Mouse (Mus musculus): ENCODE data around the gene Nmrk2.

The Nmrk2 gene

GRCm38 (mm10) chr10:81216810-81217209 is 15.0 kb upstream of the Nmrk2 start:
- no peak for DNase-seq (ENCODE audit: low spot score in 2 of 2)

GRCm38 (mm10) chr10:81216260-81216659 is 14.4 kb upstream of the Nmrk2 start:
- no peak for DNase-seq (ENCODE audit: low spot score in 2 of 2)

GRCm38 (mm10) chr10:81210154-81210553 is 8.3 kb upstream of the Nmrk2 start:
- no peak for DNase-seq (ENCODE audit: low spot score in 2 of 2)

GRCm38 (mm10) chr10:81204137-81204536 is 2.3 kb upstream of the Nmrk2 start:
- DNase-seq (ENCODE audit: low spot score in 2 of 2): no peak

GRCm38 (mm10) chr10:81202978-81203720 is 1.3 kb upstream of the Nmrk2 start:
- DNase-seq (ENCODE audit: low spot score in 2 of 2): no peak

DNA sequence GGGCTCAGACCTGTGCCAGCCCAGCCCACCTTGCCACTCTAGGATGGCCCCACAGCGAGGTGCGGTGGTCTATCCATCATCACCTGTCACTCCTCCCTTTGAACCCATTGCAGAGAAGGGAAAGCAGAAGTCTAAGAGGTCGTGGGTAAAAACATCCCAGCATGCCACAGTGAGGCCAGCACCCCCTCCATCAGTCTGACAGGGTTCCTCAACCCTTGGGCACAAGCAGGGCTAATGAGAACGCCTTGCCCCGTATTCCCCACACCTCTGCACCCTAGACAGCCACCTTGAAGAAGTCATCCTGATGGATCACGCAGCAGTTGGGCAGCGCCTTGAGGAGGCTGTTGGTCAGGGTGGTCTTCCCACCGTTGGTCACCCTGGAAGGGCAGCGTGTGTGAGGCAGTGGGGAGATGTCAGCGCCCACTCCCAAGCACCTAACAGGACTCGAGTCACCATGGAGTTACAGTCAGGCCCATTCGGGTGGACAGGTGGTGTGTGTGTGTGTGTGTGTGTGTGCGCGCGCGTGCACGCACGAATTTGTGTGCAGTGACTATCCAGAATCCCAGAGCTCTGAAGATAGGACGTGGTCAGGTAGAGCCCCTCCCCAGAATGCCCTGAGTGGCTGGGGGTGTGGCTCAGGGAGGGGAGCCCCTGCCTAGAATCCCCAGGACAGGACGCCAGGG is 1.1 kb downstream of the Nmrk2 start:
- no peak for DNase-seq (ENCODE audit: low spot score in 2 of 2)

DNA sequence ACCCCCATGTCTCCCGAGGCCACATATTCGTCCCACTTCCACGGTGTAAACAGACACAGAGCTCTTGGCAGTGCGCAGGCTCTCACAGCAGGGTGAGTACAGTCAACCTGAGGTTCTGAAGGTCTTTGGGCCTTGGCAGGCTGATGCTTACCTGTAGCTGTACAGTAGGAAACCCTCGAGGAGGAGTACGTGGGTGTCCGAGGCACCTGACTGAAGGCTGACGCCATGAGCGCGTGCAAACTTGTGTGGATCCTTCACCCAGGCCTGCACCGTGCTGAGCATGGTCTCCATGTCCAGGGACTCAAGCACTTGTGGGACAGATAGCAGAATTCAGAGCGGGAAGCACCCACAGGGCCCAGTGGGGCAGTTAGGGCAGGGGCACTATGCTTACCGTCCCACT is 1.7 kb downstream of the Nmrk2 start:
- no peak for DNase-seq (ENCODE audit: low spot score in 2 of 2)

- no peak for DNase-seq (ENCODE audit: low spot score in 2 of 2)
These were observed 2.9 kb downstream of the Nmrk2 start for GRCm38 (mm10) chr10:81198990-81199389.

DNA sequence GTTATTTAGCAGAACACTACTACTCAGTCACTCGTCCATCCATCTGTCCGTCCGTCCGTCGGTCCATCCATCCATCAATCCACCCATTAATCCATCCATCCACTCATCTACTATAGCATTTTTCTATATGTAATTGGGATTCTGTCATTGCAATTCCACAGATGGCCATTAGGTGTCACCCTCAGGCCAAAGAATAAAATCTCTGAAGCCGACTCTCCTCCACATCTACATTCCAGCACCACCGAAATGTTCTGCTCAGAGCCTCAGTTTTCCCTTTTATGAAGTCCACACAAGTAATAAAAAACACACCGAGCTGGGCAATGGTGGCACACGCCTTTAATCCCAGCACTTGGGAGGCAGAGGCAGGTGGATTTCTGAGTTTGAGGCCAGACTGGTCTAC is 3.6 kb downstream of the Nmrk2 start:
- peak; percentile 67 to 85 for DNase-seq (ENCODE audit: low spot score in 2 of 2)

- DNase-seq (ENCODE audit: low spot score in 2 of 2): no peak
These were observed 4.5 kb downstream of the Nmrk2 start for GRCm38 (mm10) chr10:81197305-81197704.

DNA sequence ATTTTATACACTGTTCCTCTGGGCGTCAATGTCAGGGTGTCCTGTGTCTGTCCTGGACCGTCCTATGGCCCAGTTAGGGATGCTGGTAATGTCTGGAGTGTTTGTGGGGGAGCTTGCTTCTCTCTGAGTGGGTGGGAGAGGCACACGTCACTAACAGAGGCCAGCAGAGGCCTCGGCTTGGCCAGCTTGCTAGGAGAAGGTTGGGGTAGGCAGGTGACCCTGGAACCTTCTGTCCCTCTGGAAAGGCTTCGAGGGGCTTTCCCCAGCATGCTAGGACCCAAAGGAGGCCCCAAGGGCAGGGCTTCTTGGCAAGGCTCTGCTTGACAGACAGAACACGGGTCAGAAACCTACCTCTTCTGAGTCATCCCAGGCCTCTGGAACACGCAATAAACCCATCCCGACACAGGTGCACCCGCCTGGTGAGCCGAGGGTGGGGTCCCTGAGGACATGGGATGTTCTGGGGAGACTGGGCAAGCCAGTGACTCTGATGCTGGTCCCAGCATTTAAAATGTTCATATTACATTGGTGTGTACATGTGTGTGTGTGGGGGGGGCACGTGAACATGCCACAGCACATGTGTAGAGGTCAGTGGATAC is 5.3 kb downstream of the Nmrk2 start:
- no peak for DNase-seq (ENCODE audit: low spot score in 2 of 2)

GRCm38 (mm10) chr10:81195300-81195699 is 6.6 kb downstream of the Nmrk2 start:
- DNase-seq (ENCODE audit: low spot score in 2 of 2): no peak

- no peak for DNase-seq (ENCODE audit: low spot score in 2 of 2)
These were observed 7.7 kb downstream of the Nmrk2 start for GRCm38 (mm10) chr10:81193991-81194774.

GRCm38 (mm10) chr10:81192968-81193501 is 8.8 kb downstream of the Nmrk2 start:
- DNase-seq (ENCODE audit: low spot score in 2 of 2): peak in 1 of 2 experiments; percentile 64

GRCm38 (mm10) chr10:81192270-81192967 is 9.4 kb downstream of the Nmrk2 start:
- DNase-seq (ENCODE audit: low spot score in 2 of 2): peak; percentile 88 to 90

GRCm38 (mm10) chr10:81191342-81191982 is 10.4 kb downstream of the Nmrk2 start:
- DNase-seq (ENCODE audit: low spot score in 2 of 2): no peak

DNA sequence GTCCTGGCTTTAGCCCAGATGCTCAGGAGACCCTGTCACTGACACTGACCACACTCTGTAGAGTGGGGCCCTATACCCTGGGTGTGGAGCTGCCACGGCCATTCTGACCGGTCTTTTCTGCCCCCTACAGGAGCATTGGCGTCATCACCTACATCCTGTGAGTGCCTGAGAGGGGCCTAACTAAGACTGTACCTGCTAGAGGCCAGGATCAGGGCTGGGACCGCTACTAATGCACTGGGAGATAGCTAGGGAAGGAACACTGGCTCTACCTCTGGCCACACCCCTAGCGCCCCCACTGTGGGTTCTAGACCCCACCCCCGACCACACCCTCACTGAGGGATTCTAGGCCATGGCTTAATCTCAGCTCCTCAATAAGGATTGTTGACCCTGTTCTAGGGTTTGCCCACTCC is 10.9 kb downstream of the Nmrk2 start:
- no peak for DNase-seq (ENCODE audit: low spot score in 2 of 2)

- no peak for DNase-seq (ENCODE audit: low spot score in 2 of 2)
These were observed 11.5 kb downstream of the Nmrk2 start for GRCm38 (mm10) chr10:81190236-81190911.

- DNase-seq (ENCODE audit: low spot score in 2 of 2): no peak
These were observed 12.0 kb downstream of the Nmrk2 start for GRCm38 (mm10) chr10:81189821-81190220.

GRCm38 (mm10) chr10:81187161-81187560 is 14.7 kb downstream of the Nmrk2 start:
- DNase-seq (ENCODE audit: low spot score in 2 of 2): no peak

Measured in frontal cortex, postnatal 36 days (tissue).